Mouse (Mus musculus): ENCODE results near the gene Bcor.
A peak's percentile ranks its signal among the peaks of the same experiment; 100 is the strongest.

Bcor gene

DNA sequence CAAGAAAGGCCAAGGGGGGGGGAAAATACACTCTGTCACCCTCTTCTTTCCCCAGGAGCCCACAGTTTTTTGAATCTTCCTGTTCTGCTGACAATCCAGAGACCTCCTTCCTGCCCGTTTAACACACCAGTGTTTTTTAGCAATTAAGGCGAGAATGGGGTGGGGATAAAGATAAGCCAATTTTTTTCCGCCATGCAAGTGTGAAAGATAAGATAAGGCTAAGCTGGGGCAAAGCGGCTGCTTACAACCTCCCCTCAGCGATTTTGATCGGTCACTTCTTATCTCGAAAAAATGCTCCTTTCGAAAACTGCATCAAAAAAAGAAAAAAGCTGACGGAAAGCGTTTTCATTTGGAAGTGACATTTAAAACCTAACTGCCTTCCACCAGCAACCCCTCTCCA, 74.2 kb downstream of the Bcor start:
- no peak for DNase-seq

DNA sequence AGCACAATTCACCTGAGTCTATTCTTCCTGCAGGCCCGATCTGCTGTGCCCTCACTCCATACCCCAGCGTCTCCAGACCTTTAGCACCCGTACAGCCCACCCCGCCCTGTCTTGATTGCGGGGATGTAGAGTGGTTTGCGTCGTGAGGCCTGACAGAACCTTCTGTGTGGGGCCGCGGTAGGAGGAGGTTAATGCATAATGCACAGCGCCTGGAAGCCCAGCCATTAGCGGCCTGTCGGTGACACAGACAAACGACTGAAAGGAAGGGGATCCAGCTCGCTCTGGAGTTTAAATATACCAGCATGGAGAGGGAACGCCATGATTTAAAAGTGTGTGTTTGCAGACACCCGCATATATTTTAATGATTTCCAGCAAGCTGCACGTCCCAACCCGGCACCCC, 74.9 kb downstream of the Bcor start:
- no peak for DNase-seq

DNA sequence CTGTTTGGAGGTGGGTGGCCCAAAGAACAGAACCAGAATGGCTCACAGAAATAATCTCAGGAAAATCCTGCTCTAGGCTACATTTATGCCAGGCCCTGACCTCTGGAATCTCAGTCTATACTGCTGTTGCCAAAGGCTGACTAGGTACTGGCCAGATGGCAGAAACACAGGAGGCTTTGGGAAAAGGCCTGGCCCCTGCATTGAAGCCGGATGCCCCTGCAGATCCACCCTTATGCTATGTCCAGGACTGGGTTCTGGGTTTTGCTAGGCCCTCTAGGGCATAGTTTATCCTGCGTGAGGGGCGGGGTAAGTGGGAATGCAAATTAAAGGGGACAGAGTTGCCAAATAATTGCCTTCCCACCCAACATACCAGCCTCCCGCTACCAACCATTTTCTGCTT, 75.5 kb downstream of the Bcor start:
- no peak for DNase-seq

DNA sequence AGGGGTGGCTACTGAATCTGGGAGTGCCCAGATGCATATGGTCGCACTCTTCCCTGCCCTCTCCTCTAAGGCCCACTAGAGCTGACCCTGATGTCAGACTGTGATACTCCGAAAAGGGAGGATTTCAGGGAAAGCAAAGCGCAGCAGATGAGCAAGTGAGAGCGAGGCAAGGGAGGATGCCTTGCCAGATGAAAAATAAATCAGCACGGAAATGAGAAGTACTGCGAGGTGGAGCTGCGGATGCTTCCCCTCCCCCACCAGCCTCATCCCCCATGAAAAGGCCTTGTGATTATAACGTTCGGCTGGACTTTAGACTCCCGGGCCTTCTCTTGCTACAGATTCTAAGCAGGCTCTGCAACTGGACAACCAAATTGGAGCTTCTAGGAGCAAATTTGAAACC, 76.5 kb downstream of the Bcor start:
- no peak for DNase-seq

DNA sequence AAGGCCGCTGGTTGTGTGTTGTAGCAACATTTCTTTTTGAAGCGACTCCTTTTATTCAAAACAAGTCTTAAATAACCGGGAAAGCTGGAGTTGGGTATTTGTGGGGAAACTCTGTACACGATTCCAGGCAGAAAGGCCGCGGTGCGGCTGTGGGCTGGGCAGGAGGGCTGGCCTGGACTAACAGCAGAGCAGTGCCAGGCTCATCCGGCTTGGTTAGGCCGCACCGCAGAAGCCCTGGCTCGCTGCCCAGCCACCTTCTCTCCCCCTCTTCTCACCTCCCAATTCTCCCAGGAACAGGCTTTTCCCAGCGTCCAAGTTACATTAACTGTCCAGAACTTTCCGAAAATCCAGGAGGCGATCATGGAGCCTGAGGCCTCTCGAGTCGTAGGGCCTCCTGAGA, 77.4 kb downstream of the Bcor start:
- DNase-seq, result no peak

DNA sequence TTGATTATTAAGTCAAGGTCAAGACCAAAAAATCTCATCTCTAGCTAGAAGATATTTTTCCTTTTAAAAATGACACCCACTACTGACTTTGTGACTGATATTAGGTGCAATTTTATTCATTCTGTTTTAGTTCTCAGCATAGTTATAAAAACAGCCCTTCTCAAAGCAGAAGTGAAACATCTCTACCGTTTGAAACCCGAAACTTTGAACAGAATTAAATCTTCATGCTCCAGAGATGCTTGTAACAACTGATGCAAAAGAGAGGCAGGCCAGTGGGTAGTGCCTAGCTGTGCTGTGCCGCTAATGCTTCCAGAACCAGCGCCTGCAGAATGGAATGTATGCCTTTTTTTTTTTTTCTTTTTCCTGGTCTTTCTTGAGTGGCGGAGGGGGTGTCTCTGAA, 78.0 kb downstream of the Bcor start:
- DNase-seq, result no peak

DNA sequence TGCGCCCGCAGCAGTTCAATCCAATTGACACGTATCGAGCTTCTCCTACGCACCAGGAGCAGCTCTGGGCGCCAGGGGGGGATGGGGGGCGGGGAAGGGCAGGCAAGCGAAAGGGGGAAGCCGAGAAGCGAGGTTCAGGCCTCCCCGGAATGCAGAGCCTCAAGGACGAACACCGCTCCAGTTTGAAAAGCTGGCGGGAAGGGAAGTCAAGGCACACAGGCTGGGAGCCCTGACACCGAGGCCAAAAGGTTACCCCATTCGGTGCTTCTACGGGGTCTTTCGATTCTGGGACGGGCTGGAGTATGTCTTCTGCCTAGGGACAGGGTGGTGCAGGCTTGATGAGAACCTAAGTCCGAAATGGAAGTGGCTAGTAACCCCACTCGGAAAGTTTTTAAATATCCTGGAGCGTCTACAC, 78.4 kb downstream of the Bcor start:
- no peak for DNase-seq

DNA sequence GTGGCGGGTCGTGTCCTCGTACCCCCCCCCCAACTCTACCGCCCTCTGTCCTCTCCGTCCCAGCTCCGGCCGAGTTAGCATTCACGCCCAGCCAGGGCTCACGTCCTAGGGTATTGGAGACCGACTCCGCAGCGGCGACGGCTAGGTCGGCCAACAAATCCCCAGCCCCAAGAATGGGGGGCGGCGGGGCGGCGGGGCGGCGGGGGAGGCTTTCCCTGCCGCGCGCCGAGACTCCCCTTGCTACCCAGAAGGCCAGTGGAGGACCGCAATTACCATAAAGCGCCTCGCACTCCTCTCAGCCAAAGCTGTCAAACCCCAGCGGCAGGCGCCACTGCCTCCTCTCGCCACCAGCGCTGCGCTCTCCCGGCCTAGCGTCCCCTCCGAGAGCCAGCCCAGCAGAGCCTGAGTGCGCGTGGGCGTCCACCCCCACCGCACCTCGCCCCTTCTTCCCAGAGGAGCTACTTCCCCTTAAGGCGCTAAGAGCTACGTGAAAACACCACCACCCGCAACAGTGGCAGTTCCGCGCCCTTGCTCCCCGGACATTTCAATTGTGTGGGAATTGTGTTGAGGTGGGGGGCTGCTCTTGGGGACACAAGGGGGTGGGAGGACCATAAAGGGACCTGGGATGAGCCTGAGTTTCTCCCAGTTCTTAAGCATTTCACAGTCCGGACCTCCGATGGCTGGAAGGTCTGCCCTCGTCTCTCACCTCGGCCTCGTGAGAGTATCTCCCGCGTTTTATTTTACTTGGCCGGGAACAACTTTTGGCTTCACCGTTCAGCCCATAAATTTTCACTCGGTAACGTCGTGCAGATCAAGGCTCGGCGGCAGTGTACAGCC, 79.0 kb downstream of the Bcor start:
- peak; percentile 43 for DNase-seq

DNA sequence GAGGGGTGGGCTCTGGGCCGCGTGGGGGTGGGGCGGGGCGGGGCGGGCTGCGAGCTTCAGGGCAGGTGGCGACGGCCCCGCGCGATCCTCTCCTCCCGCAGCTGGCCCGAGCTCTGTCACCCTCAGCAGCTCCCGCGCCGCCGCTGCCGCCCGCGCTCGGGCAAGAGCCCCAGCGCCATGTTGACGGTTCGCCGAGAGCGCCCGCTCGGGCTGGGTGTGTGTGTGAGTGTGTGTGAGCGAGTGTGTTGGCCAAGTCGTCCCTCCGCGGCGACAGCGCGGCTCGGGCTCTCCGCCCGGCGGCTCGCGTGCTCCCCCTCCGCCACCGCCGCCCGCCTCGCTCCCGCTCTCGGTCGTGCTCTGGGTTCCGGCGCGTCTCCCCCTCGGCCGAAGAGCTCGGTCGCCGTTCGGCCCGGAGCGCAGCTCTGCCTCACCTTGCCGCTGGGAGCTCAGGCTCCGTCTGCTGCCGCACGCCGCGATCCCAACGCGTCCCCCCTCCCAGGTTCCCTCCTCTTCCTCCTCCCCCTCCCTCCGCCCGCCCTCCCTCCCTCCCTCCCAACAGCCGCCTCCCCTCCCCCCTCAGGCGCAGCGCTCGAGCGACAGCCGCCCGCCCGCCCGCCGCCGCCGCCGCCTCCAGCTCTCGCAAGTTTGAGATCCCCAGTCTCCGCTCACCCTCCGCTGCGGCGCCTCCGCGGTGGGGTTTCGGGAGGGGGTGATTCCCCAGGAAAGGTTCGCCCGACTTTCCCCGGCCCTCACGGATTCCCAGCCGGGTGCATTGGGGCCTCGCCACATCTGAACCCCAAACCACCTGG, 79.9 kb downstream of the Bcor start:
- DNase-seq, result peak; percentile 50

DNA sequence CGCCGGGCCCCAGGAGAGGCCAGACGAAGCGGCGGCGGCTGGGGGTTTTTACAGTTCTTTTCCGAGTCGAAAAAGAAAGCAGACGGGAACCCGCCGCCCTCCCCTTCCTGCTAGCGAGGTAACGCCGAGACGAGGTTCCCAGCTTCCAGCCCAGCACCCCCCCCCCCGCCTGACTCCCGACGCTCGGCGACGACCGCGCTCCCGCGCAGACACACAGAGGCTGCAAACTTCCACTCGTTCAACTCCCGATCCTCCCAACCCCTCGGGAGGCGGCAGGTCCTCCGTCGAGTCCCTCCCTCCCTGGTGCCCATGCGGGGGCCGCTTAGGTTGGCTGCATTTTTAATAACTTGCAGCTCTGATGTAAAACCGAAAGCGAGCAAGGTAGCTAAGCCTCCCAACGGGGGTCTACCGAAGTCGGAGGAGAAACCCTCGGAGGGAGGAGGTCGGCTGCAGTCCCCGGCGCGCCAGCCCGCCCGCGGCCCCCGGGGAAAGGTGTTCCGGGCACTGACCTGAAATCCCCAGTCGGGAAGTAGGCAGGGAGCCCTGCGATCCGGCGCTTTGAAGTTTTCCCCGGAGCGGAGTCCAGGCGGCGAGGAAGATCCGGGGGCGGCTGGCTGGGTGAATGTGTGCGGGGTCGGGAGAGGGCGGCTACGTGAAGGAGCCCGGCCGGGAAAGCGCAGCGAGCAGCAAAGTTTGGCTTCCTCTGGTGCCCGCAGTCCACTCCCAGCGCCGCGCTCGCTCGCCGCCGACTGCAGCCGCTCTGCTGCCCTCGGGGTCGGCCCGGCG, 80.7 kb downstream of the Bcor start:
- peak; percentile 32 for DNase-seq

DNA sequence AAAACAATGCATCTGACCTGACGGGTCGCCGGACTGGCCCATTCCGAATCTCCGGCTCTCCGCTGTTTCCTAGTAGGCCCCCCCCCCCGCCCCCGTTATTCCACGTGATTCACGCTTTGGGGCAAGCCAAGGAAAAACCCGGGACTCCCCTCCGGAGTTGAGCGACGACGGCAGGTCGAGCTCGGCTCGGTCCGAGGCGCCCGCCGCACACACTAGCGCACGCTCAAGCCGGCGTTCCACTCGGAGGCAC, 81.2 kb downstream of the Bcor start:
- no peak for DNase-seq

DNA sequence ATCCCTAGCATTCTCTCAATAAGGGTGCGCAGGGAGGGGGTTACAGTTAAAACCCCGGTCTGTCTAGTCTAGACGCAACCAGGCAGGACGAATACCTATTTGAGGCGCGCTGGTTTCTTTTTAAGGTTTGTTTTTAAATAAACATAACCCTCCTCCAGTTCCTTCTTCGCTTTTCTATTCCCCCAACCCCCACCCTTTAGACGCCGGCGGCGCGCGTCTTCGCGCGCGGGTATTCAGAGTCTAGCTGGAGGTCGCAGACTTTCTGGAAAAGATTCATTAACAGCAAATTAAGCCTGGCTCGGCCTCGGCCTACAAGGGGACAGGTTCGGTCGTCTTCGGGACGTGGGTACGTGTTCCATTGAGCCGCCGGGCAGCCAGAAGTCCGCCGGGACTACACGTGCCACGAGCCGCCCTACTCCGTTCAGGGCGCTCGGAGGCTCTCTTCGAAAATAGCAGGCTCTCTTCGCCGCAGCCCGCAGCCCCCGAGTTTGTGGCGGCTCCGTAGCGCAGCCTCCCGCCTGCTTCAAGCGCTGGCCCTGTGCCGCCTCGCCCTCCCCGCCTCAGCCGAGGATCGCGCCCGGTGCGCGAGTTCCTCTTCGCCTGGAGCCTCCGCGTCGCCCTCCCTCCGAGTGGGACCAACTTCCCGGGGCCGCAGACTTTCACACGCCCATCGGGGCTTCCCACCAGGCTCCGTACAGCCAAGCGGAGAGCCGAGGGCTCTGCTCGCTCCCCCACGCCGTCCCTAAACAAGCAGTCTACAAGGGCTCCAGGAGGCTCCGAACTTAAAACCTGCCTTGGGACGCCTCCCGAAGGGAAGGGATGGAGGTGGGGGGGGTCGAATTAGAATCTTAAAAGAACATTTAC, 81.7 kb downstream of the Bcor start:
- no peak for DNase-seq

DNA sequence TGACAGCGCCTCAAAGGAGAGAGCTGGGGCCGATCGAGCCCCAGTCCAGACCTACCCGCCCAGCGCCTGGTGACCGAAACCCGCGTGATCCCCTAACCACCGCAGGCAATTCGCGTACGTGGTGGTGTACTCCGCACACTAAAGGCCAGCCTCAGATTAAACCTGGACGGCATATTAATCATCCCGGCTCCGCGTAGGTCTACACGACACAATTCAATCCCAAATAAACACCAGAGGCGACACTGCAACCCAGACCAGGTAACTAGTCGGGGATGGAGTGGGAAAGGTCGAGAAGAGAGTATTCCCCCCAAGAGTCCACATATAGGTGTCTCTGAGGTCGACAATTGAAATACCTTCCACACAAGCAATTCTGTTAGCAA, 82.6 kb downstream of the Bcor start:
- no peak for DNase-seq

DNA sequence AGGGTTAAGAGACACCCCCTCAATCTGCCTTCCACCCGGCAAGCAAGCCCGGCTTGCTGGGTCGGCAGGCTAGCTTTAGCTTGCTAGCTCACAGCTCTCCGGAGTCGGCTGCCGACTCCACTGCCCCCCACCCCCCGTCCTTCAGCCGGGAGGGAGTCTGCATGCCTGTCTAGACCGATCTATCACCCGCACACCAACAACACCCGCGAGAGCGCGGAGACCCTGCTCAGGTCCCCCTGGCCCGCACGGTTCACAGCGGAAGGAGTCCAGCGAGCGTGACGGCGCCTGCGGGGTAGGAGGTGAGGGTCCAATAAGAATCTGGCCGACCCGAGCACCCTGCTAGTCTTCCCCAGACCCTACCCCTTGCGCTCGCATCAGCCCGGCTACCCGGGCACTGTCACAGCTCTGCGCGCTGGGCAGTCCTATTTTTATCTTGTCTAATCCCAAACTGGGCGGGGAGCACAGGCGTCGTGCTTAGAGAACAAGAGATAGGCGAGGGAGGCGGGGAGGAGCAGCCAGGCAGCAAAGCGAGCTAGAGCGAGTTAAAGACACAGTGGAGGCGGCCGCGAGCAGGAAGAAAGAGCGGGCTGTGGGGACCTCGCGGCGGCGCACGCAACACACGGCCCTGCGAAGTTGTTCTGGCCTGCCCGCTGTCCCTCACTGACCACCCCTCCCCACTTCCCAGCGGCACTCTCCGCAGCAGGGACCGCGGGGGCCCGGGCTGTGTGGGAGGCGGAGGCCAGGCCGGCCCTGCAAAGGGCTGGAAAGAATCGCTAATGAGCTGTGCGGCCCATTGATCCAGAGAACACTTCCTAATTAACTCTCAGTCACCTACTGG, 83.2 kb downstream of the Bcor start:
- peak; percentile 74 for DNase-seq

DNA sequence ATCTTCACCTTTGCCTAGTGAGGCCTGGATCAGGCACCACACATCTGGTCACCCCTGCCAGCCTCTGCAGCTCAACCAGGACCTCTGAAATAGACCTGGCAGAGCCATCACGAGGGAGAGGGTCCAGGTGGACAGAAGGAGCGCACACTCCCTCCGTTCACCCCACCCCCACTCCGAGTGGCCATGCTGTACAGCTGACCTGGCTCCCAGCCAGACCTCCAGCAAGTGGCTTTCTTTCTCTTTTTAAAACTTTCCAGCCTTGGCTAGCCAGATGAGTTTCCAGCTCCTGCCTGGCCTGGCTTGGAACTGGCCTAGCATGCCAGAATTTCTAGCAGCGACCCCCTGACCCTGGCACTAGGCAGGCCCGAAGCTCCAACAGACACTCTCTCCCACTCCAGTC, 87.4 kb downstream of the Bcor start:
- no peak for DNase-seq

DNA sequence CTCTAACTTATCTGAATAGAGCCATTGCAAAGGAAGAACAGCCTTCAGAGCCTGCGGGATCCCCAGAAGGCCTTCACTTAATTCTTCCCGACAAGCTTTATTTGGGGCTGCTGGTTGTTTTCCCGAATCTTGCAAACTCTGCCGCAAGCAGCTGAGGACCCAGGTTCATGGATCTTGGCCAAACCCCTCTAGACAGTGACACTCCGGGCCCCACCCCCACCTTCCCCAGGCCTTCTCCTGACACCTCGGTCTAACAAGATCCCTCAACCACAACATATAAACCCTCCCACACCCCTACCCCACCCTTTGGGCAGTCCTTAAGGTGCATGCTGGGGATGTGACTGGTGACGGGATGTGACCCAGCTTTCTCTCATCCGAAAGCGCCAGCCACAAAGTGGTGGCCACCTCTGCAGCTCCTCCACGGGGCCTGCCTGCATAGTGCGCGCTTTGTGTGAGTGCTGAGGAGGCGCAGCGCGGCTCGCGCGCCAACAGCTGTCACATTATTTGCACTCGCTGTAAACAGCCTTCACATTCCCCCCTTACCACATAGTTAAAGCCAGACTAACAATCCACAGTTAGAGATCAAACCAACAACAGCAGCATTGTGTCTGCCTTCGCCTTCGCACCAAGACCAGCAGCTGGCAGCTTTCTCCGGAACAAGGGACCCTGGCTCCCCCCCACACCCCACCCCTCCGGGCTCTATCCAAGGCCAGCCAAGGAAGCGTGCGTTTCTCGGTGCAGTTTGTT, 91.0 kb downstream of the Bcor start:
- DNase-seq, result peak; percentile 47

DNA sequence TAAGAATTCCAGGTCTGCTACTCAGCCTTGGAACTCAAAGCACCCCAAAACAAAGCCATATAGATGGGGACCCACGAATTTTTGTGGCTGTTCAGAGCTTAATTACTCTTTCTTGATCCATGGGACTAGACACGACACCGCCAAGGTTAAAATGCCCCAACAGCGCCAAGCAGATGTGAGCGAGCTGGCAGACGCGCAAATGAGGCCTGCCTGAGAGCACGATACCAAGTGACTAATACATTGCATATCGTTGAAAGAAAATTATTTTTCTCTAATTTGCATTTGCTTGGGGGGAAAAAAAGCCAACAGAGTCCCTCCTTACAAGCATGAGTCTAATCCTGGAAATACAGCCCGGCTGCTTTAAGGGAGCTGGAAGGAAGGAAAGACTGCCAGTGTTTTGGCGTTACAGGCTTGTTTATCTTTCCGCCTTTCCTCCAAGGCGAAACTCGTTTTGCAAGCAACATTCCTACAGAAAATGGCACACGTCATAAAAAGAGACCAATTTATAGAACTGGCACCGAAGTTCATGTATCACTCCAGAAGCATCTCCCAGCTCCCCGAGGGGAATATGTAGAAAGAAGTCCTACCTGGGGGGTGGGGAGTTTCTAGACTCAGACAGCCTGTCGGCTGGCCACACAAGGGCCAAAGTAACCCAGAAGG, 92.2 kb downstream of the Bcor start:
- no peak for DNase-seq

DNA sequence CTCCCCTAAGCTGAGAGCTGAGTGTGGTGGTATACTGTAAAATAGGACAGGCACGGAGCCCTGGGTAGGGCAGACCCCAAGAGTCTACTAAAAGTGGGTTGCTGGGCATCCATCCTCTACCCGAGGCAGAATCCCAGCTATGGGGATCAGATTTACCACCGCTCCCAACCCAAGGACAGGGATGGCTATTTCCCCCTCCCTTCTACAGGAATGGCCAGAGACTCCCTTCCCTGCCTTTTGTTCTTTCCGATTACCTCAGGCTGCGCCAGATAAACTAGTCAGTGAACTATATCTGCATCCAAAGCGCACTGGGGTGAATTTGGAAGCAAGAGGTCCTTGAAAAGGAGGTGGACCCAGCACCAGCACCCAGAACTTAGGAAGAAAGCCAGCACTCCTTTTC, 93.1 kb downstream of the Bcor start:
- no peak for DNase-seq

DNA sequence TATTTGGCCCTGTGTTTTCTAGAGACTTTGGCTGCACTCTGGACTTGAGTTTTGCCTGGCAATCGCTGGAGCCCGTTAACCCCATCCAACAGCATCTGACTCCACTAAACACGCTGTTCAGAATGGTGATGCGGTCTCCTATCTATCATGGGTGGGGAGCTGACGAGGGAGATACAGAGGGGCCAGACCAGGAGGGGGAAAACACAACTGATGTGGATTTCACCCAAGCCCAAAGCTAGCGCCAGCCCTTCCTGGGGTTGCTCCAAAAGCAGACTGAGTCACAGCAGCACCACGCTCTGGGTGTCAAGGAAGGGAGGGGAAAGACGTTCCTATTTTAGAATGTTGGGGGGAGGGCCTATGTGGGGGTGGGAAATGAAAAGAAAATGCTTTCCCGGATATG, 94.4 kb downstream of the Bcor start:
- DNase-seq, result no peak

DNA sequence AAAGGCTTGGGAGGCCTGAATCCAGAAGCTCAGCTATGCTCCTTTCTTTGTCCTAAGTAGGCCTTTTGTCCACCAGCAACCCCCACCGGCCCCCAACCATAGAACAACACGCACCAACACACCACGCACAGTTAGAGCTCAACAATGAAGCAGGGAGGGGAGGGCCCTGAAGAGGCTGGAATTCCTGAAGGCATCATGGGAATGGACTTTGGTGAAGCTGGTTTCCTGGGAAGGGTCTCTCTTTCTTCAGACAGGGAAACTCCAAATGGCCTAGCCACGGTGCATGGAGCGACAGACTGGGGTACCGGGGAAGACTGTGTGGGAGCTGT, 97.3 kb downstream of the Bcor start:
- DNase-seq, result no peak
